Mouse (Mus musculus) neural tube, embryonic 12.5 days (tissue): Measurements from ENCODE around the gene Hist2h2ab. TPM values are rescaled to one million over a fixed set of nuclear protein-coding genes. Genes with fewer than 3 reads are reported as not detected.
A peak's percentile ranks its signal among the peaks of the same experiment; 100 is the strongest.
"Not testable (repeated sequence)": the region's sequence is repeated elsewhere in the genome, so short reads cannot be mapped to it uniquely, and the experiment has no call there.

Experiments
- ATAC-seq: fragments of 200-750 bp; cut with Nextera tagmentation; 2 replicates; pipeline ENCODE4 v1.8.0; 2017; ENCODE audit warnings: low read depth, mild to moderate bottlenecking, moderate TSS enrichment, moderate library complexity; ENCODE audit not compliant: low FRiP score
- H3K27ac ChIP-seq: fragments of 300-500 bp; sonication (generic); 2 replicates; pipeline ENCODE4 v1.5.1; 2016
- H3K27me3 ChIP-seq: fragments of 300-500 bp; sonication (generic); replicated peaks from 2 replicates; pipeline ENCODE4 v1.6.1; 2016; ENCODE audit warnings: mild to moderate bottlenecking
- H3K36me3 ChIP-seq: fragments of 300-500 bp; sonication (generic); 2 replicates; pipeline ENCODE4 v1.6.1; 2016; ENCODE audit warnings: mild to moderate bottlenecking
- H3K4me1 ChIP-seq: fragments of 300-500 bp; sonication (generic); 2 replicates; pipeline ENCODE4 v1.6.1; 2016
- H3K4me2 ChIP-seq: fragments of 300-500 bp; sonication (generic); replicated peaks from 2 replicates; pipeline ENCODE4 v1.6.1; 2016; ENCODE audit warnings: mild to moderate bottlenecking
- H3K4me3 ChIP-seq: fragments of 300-500 bp; sonication (generic); 2 replicates; pipeline ENCODE4 v1.5.1; 2016
- H3K9ac ChIP-seq: fragments of 300-500 bp; sonication (generic); 2 replicates; pipeline ENCODE4 v1.6.1; 2016; ENCODE audit warnings: mild to moderate bottlenecking
- H3K9me3 ChIP-seq: fragments of 300-500 bp; sonication (generic); 2 replicates; pipeline ENCODE4 v1.6.1; 2016; ENCODE audit warnings: mild to moderate bottlenecking
- WGBS: fragments of 180-500 bp; shearing (Covaris S2); methylation state at CpG from one replicate; pipeline ENCODE4 v1.1.7; 2016; 5-methylcytosine and 5-hydroxymethylcytosine counted together
- polyA plus RNA-seq: library from polyadenylated mRNA; unstranded; fragments of >200 nt; fragmentation: Nextera tagmentation; extraction: Ambion mirVana; gene quantifications from 2 replicates; pipeline ENCODE4 v1.2.1, GENCODE M21; 2016

Gene Hist2h2ab
- 1.7 TPM in 1 of 2 replicates, not detected in the other for polyA plus RNA-seq

DNA sequence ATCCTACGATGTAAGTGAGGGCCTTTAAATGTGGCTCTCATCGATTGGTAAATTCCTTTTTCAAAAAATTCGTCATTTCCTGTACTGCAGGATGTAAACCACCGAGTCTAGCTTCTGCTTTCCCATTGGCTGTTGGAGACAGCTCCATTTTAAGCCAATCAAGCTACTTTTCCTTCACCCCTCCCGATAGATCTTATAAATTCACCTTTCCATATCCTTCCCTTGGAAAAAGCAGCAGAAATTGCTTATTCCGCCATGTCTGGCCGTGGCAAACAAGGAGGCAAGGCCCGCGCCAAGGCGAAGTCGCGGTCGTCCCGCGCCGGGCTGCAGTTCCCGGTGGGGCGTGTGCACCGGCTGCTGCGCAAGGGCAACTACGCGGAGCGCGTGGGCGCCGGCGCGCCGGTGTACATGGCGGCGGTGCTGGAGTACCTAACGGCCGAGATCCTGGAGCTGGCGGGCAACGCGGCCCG lies at the start of gene Hist2h2ab, which contains the start of gene Bola1:
TSS of gene Hist2h2ab (plus strand) at position 205 of the 470 bp plus-strand sequence.
TSS of gene Bola1 (minus strand) at position 49 of the 470 bp plus-strand sequence.
- WGBS = under 1% methylated on average over 36 of the region's 37 CpGs
- peak within 1 kb of the TSS; percentile 80 for H3K4me2 ChIP-seq
- H3K27me3 ChIP-seq = no peaks in the 10 kb centered on the region
- H3K27ac ChIP-seq = peak within 1 kb of the TSS; percentile 94
- peak within 1 kb of the TSS; percentile 65 for H3K4me3 ChIP-seq
- H3K9ac ChIP-seq = peak within 1 kb of the TSS; percentile 73
- ATAC-seq = peak; percentile 91
- no peaks in the 10 kb centered on the region for H3K9me3 ChIP-seq
- no peaks in the 10 kb centered on the region for H3K36me3 ChIP-seq
- peaks cover 17% of the 10 kb centered on the region; the same call in 1 of the 2 replicates for H3K4me1 ChIP-seq

GRCm38 (mm10) chr3:96170276-96170675 lies 49.4 kb upstream of the Hist2h2ab start:
- H3K36me3 ChIP-seq = peaks cover 19% of the 10 kb centered on the region
- H3K27me3 ChIP-seq = no peaks in the 10 kb centered on the region
- peaks cover 26% of the 10 kb centered on the region for H3K4me1 ChIP-seq
- H3K9me3 ChIP-seq = no peaks in the 10 kb centered on the region
- 0 out of 2 replicates have a peak overlapping the region, but pooled peaks have one; percentile 12 for H3K4me2 ChIP-seq
- no peak overlapping the region for H3K4me3 ChIP-seq
- WGBS = 91% methylated on average over 4 of the region's 4 CpGs
- no peak for ATAC-seq
- no peak overlapping the region for H3K9ac ChIP-seq
- H3K27ac ChIP-seq = no peak overlapping the region

- H3K36me3 ChIP-seq = peaks cover 25% of the 10 kb centered on the region
- no peaks in the 10 kb centered on the region for H3K9me3 ChIP-seq
- ATAC-seq = no peak
- 0 out of 2 replicates have a peak overlapping the region, but pooled peaks have one; percentile 5 for H3K9ac ChIP-seq
- H3K4me1 ChIP-seq = peaks cover 26% of the 10 kb centered on the region
- H3K4me3 ChIP-seq = no peak overlapping the region; the same call in 1 of the 2 replicates
- peak overlapping the region; percentile 95 for H3K4me2 ChIP-seq
- H3K27me3 ChIP-seq = no peaks in the 10 kb centered on the region
- H3K27ac ChIP-seq = no peak overlapping the region
- WGBS = 78% methylated on average over 10 of the region's 10 CpGs
Observed at GRCm38 (mm10) chr3:96170976-96171545, 48.6 kb upstream of the Hist2h2ab start.

DNA sequence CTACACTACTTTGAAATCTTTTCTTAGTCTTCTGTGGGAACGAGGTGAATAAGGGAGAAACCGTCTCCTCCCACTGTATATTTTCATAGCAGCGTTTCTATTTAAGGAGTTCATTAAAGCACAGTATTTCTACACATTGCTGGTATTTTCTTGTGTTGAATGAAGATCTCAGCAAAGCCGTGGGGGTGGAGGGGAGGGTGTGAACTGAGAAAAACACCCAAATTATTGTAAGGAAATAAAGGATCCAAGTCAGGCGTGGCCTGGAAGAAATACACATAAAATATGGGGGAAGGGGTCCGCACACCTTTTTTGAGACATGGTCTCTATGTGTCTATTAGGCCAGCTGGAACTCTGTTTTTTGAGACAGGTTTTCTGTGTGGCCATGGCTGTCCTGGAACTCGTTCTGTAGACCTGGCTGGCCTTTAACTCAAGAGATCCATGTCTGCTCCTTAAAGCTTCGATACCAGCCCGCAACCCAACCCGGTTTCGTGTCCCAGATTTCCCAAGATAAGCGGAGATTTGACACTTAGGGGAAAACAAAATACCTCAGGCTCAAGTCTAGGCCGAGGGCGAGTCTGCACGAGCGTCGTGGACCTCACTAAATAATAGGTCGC lies 48.0 kb upstream of the Hist2h2ab start:
- peaks cover 26% of the 10 kb centered on the region for H3K4me1 ChIP-seq
- peak; percentile 38 for ATAC-seq
- H3K27ac ChIP-seq = peak overlapping the region; percentile 92
- peak overlapping the region; percentile 95 for H3K4me2 ChIP-seq
- H3K27me3 ChIP-seq = no peaks in the 10 kb centered on the region
- H3K36me3 ChIP-seq = peaks cover 31% of the 10 kb centered on the region
- peak overlapping the region; percentile 88 for H3K4me3 ChIP-seq
- H3K9ac ChIP-seq = peak overlapping the region; percentile 90
- H3K9me3 ChIP-seq = no peaks in the 10 kb centered on the region
- WGBS = 24% methylated on average over 18 of the region's 18 CpGs

DNA sequence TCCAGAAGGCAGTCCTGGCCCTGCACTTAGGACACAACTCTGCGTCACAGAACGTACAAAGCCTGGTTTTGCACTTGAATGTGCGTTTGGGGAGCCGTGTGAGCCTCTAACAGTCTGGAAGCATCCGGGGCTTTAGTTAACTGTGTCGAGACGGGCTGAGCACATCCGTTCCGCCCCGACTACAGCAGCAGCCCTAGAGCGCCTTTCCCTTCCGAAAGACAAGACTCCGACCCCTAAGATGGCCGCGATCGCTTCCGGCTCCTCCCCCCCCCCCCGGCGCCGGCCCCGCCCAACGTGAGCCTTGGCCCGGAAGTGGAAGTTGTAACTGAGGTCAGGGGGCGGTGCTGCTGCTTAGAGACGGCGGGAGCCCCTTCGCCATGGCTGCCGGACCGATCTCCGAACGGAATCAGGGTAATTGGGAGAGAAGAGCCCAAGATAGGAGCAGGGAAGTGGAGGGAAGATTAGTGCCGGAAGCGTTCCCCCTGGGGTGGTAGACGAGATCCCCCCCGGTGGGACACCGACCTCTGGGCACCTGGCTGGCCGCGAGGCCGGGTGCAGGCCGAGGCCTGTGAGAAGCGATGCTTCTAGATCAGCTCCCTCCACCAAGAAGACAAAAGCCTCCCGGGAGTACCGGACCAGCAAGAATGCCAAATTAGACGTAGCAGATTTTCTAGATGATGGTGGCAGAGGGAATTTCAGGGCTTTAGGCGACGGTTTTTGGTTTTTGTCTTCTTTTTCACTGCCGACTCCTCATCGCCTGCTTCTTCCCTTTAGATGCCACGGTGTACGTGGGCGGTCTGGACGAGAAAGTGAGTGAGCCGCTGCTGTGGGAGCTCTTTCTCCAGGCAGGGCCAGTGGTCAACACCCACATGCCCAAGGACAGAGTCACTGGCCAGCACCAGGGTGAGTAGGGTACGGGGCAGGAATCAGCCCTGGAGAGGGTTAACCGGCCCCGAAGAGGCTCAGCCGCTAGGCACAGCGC lies 47.2 kb upstream of the Hist2h2ab start, which contains the start of gene Sf3b4:
TSS of gene Sf3b4 (plus strand) at position 136 of the 982 bp plus-strand sequence.
- Histone ChIP-seq H3K9ac (peak within 1 kb of the TSS; percentile 90), H3K4me1 (peaks cover 26% of the 10 kb centered on the region), H3K27me3 (no peaks in the 10 kb centered on the region), H3K36me3 (peaks cover 36% of the 10 kb centered on the region), H3K27ac (peak within 1 kb of the TSS; percentile 92), H3K4me3 (peak within 1 kb of the TSS; percentile 88), H3K4me2 (peak within 1 kb of the TSS; percentile 95), H3K9me3 (no peaks in the 10 kb centered on the region)
- ATAC-seq = peak; percentile 92
- 1% methylated on average over 58 of the region's 58 CpGs for WGBS

- Histone ChIP-seq H3K9ac (peak overlapping the region; percentile 90), H3K36me3 (peaks cover 43% of the 10 kb centered on the region), H3K27me3 (no peaks in the 10 kb centered on the region), H3K4me3 (peak overlapping the region; percentile 88), H3K4me2 (peak overlapping the region; percentile 95), H3K27ac (no peak overlapping the region), H3K9me3 (no peaks in the 10 kb centered on the region), H3K4me1 (peaks cover 26% of the 10 kb centered on the region)
- WGBS = 39% methylated on average over 7 of the region's 7 CpGs
- ATAC-seq = no peak
Observed at GRCm38 (mm10) chr3:96173185-96173584, 46.5 kb upstream of the Hist2h2ab start.

DNA sequence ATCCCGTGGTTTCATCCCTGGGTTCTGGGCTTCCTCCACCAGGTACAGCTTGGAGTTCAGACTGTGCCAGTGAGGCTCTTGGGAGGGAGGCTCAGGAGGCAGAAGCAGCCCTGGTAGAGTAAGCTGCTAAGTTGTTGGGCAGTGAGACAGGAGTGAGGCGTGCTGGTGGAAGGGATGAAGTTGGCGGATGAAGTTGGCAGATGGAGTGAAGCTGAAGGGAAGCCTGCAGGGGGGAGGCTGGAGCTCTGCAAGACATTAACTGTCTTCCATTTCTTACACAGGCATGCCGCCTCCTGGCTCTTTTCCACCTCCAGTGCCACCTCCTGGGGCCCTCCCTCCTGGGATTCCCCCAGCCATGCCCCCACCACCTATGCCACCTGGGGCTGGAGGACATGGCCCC lies 45.6 kb upstream of the Hist2h2ab start:
- Histone ChIP-seq H3K4me3 (0 out of 2 replicates have a peak overlapping the region, but pooled peaks have one; percentile 1), H3K4me2 (peak overlapping the region; percentile 95), H3K36me3 (peaks cover 49% of the 10 kb centered on the region), H3K4me1 (peaks cover 26% of the 10 kb centered on the region)
- ATAC-seq, H3K9ac ChIP-seq, H3K9me3 ChIP-seq, H3K27ac ChIP-seq, H3K27me3 ChIP-seq: not testable (repeated sequence)
- 91% methylated on average over 4 of the region's 4 CpGs for WGBS

DNA sequence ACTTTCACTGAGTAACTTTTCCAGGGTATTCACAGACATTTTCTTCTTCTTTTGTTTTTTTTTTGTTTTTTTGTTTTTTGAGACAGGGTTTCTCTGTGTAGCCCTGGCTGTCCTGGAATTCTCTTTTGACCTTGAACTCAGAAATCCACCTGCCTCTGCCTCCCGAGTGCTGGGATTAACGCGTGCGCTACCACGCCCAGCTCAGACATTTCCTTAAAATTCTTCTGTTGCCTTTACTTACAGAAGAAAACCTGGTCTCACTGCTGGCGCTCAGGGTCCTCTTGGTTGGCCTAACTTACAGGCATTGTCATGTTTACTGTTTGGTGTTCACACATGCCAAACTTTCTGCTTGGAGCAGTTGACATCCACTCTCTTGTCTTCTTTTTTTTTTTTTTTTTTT lies 44.4 kb upstream of the Hist2h2ab start:
- Histone ChIP-seq H3K27ac (no peak overlapping the region), H3K4me3 (no peak overlapping the region), H3K4me1 (peaks cover 26% of the 10 kb centered on the region), H3K4me2 (no peak overlapping the region), H3K27me3 (no peaks in the 10 kb centered on the region), H3K9ac (no peak overlapping the region), H3K36me3 (peaks cover 44% of the 10 kb centered on the region), H3K9me3 (no peaks in the 10 kb centered on the region)
- ATAC-seq = no peak
- WGBS = 96% methylated on average over 6 of the region's 6 CpGs

GRCm38 (mm10) chr3:96178427-96178826 lies 41.2 kb upstream of the Hist2h2ab start:
- Histone ChIP-seq H3K27me3 (no peaks in the 10 kb centered on the region), H3K4me2 (no peak overlapping the region), H3K36me3 (peaks cover 44% of the 10 kb centered on the region), H3K9me3 (no peaks in the 10 kb centered on the region), H3K9ac (no peak overlapping the region), H3K4me3 (no peak overlapping the region), H3K4me1 (peaks cover 32% of the 10 kb centered on the region), H3K27ac (no peak overlapping the region)
- 89% methylated on average over 4 of the region's 4 CpGs for WGBS
- no peak for ATAC-seq

- peaks cover 31% of the 10 kb centered on the region for H3K4me1 ChIP-seq
- 81% methylated on average over 2 of the region's 2 CpGs for WGBS
- peaks cover 43% of the 10 kb centered on the region for H3K36me3 ChIP-seq
- ATAC-seq = no peak
- H3K4me3 ChIP-seq = no peak overlapping the region
- no peak overlapping the region for H3K27ac ChIP-seq
- no peaks in the 10 kb centered on the region for H3K9me3 ChIP-seq
- H3K9ac ChIP-seq = no peak overlapping the region
- no peaks in the 10 kb centered on the region for H3K27me3 ChIP-seq
- H3K4me2 ChIP-seq = no peak overlapping the region
Observed at GRCm38 (mm10) chr3:96178902-96179301, 40.8 kb upstream of the Hist2h2ab start.

GRCm38 (mm10) chr3:96179531-96179930 lies 40.1 kb upstream of the Hist2h2ab start:
- H3K9ac ChIP-seq = no peak overlapping the region
- H3K9me3 ChIP-seq = no peaks in the 10 kb centered on the region
- no peak overlapping the region for H3K27ac ChIP-seq
- H3K4me3 ChIP-seq = no peak overlapping the region
- WGBS = 65% methylated on average over 4 of the region's 4 CpGs
- H3K4me1 ChIP-seq = peaks cover 25% of the 10 kb centered on the region
- peaks cover 37% of the 10 kb centered on the region for H3K36me3 ChIP-seq
- no peak overlapping the region for H3K4me2 ChIP-seq
- H3K27me3 ChIP-seq = no peaks in the 10 kb centered on the region
- no peak for ATAC-seq
